Mouse (Mus musculus) testis, postnatal 10 days (tissue): ENCODE measurements around the gene Lgals3bp.
A peak's percentile ranks its signal among the peaks of the same experiment; 100 is the strongest.

Experiments
- DNase-seq: peaks from one replicate; pipeline ENCODE4 v3.0.0; 2021; ENCODE audit warnings: low spot score

Gene Lgals3bp

GRCm38 (mm10) chr11:118401760-118402280 lies at the start of gene Lgals3bp:
Gene Lgals3bp, minus strand, starts transcription at chr11:118402092.
- peak; percentile 53 for DNase-seq

GRCm38 (mm10) chr11:118451211-118451610 lies 49.3 kb upstream of the Lgals3bp start:
- DNase-seq = no peak

- DNase-seq = no peak
Measured at GRCm38 (mm10) chr11:118448385-118448784, 46.5 kb upstream of the Lgals3bp start.

- no peak for DNase-seq
Measured at GRCm38 (mm10) chr11:118447346-118447745, 45.5 kb upstream of the Lgals3bp start.

GRCm38 (mm10) chr11:118445843-118446242 lies 44.0 kb upstream of the Lgals3bp start:
- peak; percentile 80 for DNase-seq

- peak; percentile 92 for DNase-seq
Measured at GRCm38 (mm10) chr11:118443201-118443970, 41.5 kb upstream of the Lgals3bp start.

- no peak for DNase-seq
Measured at GRCm38 (mm10) chr11:118442691-118443090, 40.8 kb upstream of the Lgals3bp start.

- DNase-seq = no peak
Measured at GRCm38 (mm10) chr11:118438665-118439414, 36.9 kb upstream of the Lgals3bp start.

- no peak for DNase-seq
Measured at GRCm38 (mm10) chr11:118436471-118436935, 34.6 kb upstream of the Lgals3bp start.

GRCm38 (mm10) chr11:118434093-118434492 lies 32.2 kb upstream of the Lgals3bp start:
- no peak for DNase-seq

GRCm38 (mm10) chr11:118433398-118433868 lies 31.5 kb upstream of the Lgals3bp start:
- DNase-seq = no peak

GRCm38 (mm10) chr11:118431100-118431948 lies 29.4 kb upstream of the Lgals3bp start:
- no peak for DNase-seq

- DNase-seq = no peak
Measured at GRCm38 (mm10) chr11:118430291-118430885, 28.5 kb upstream of the Lgals3bp start.

- no peak for DNase-seq
Measured at GRCm38 (mm10) chr11:118428944-118429709, 27.2 kb upstream of the Lgals3bp start.

- no peak for DNase-seq
Measured at GRCm38 (mm10) chr11:118428460-118428868, 26.6 kb upstream of the Lgals3bp start.

- DNase-seq = no peak
Measured at GRCm38 (mm10) chr11:118427986-118428385, 26.1 kb upstream of the Lgals3bp start, which contains the start of gene C1qtnf1. Gene C1qtnf1, plus strand, starts transcription at chr11:118428203.

- DNase-seq = no peak
Measured at GRCm38 (mm10) chr11:118427266-118427779, 25.4 kb upstream of the Lgals3bp start.

- no peak for DNase-seq
Measured at GRCm38 (mm10) chr11:118426765-118427164, 24.9 kb upstream of the Lgals3bp start.

- no peak for DNase-seq
Measured at GRCm38 (mm10) chr11:118424621-118425335, 22.9 kb upstream of the Lgals3bp start.
